Mouse (Mus musculus): Measurements from ENCODE around the gene Ntn1. TPM values are rescaled to one million over a fixed set of nuclear protein-coding genes. Genes with fewer than 3 reads are reported as not detected.

Ntn1 gene
- total RNA-seq, 2 experiments from 2014 or later = not detected

- ATAC-seq (replicated peaks; ENCODE audit: low FRiP score, low TSS enrichment, poor library complexity, severe bottlenecking) = no peak
Observed at GRCm38 (mm10) chr11:68231558-68231957, 169.1 kb downstream of the Ntn1 start.

GRCm38 (mm10) chr11:68228941-68229665, 171.5 kb downstream of the Ntn1 start:
- ATAC-seq (replicated peaks; ENCODE audit: low FRiP score, low TSS enrichment, poor library complexity, severe bottlenecking) = no peak

- ATAC-seq (replicated peaks; ENCODE audit: low FRiP score, low TSS enrichment, poor library complexity, severe bottlenecking) = no peak
Observed at GRCm38 (mm10) chr11:68227837-68228236, 172.8 kb downstream of the Ntn1 start.

GRCm38 (mm10) chr11:68226654-68227057, 174.0 kb downstream of the Ntn1 start:
- no peak for ATAC-seq (replicated peaks; ENCODE audit: low FRiP score, low TSS enrichment, poor library complexity, severe bottlenecking)

- ATAC-seq (replicated peaks; ENCODE audit: low FRiP score, low TSS enrichment, poor library complexity, severe bottlenecking) = no peak
Observed at GRCm38 (mm10) chr11:68223143-68223542, 177.5 kb downstream of the Ntn1 start.

- ATAC-seq (replicated peaks; ENCODE audit: low FRiP score, low TSS enrichment, poor library complexity, severe bottlenecking) = no peak
Observed at GRCm38 (mm10) chr11:68222209-68222608, 178.4 kb downstream of the Ntn1 start.

- no peak for ATAC-seq (replicated peaks; ENCODE audit: low FRiP score, low TSS enrichment, poor library complexity, severe bottlenecking)
Observed at GRCm38 (mm10) chr11:68220733-68221132, 179.9 kb downstream of the Ntn1 start.

- ATAC-seq (replicated peaks; ENCODE audit: low FRiP score, low TSS enrichment, poor library complexity, severe bottlenecking) = no peak
Observed at GRCm38 (mm10) chr11:68216041-68216440, 184.6 kb downstream of the Ntn1 start.

GRCm38 (mm10) chr11:68215206-68215912, 185.3 kb downstream of the Ntn1 start:
- no peak for ATAC-seq (replicated peaks; ENCODE audit: low FRiP score, low TSS enrichment, poor library complexity, severe bottlenecking)

- no peak for ATAC-seq (replicated peaks; ENCODE audit: low FRiP score, low TSS enrichment, poor library complexity, severe bottlenecking)
Observed at GRCm38 (mm10) chr11:68214496-68215205, 186.0 kb downstream of the Ntn1 start.

GRCm38 (mm10) chr11:68213896-68214295, 186.7 kb downstream of the Ntn1 start:
- no peak for ATAC-seq (replicated peaks; ENCODE audit: low FRiP score, low TSS enrichment, poor library complexity, severe bottlenecking)

- no peak for ATAC-seq (replicated peaks; ENCODE audit: low FRiP score, low TSS enrichment, poor library complexity, severe bottlenecking)
Observed at GRCm38 (mm10) chr11:68211924-68212578, 188.6 kb downstream of the Ntn1 start.

GRCm38 (mm10) chr11:68210714-68211113, 189.9 kb downstream of the Ntn1 start:
- ATAC-seq (replicated peaks; ENCODE audit: low FRiP score, low TSS enrichment, poor library complexity, severe bottlenecking) = no peak

- no peak for ATAC-seq (replicated peaks; ENCODE audit: low FRiP score, low TSS enrichment, poor library complexity, severe bottlenecking)
Observed at GRCm38 (mm10) chr11:68209506-68209905, 191.1 kb downstream of the Ntn1 start.

- ATAC-seq (replicated peaks; ENCODE audit: low FRiP score, low TSS enrichment, poor library complexity, severe bottlenecking) = no peak
Observed at GRCm38 (mm10) chr11:68208582-68208981, 192.0 kb downstream of the Ntn1 start.

- no peak for ATAC-seq (replicated peaks; ENCODE audit: low FRiP score, low TSS enrichment, poor library complexity, severe bottlenecking)
Observed at GRCm38 (mm10) chr11:68208023-68208422, 192.6 kb downstream of the Ntn1 start.

GRCm38 (mm10) chr11:68205572-68206229, 194.9 kb downstream of the Ntn1 start:
- ATAC-seq (replicated peaks; ENCODE audit: low FRiP score, low TSS enrichment, poor library complexity, severe bottlenecking) = no peak

- ATAC-seq (replicated peaks; ENCODE audit: low FRiP score, low TSS enrichment, poor library complexity, severe bottlenecking) = no peak
Observed at GRCm38 (mm10) chr11:68204407-68204806, 196.2 kb downstream of the Ntn1 start.

- ATAC-seq (replicated peaks; ENCODE audit: low FRiP score, low TSS enrichment, poor library complexity, severe bottlenecking) = no peak
Observed at GRCm38 (mm10) chr11:68203658-68204315, 196.8 kb downstream of the Ntn1 start.

Measured in megakaryocyte-erythroid progenitor cell, adult 5-6 weeks (primary cell).